Mouse (Mus musculus): Measurements from ENCODE around the gene Wrap73. TPM values are rescaled to one million over a fixed set of nuclear protein-coding genes. Genes with fewer than 3 reads are reported as not detected.

Gene Wrap73
- polyA plus RNA-seq (2014; fragmentation: Nextera tagmentation; extraction: Ambion mirVana), result 37.7 and 41.7 TPM in 2 replicates

GRCm38 (mm10) chr4:154142211-154143040 is at the start of gene Wrap73:
Gene Wrap73 (plus strand): TSS chr4:154142372.
- peak; percentile 89 for ATAC-seq (ENCODE audit: low FRiP score, low TSS enrichment)
- Histone ChIP-seq H3K27me3 (ENCODE audit: control insufficient read depth, insufficient read depth, low read length) (peaks cover 45% of the 10 kb centered on the region), H3K36me3 (ENCODE audit: control insufficient read depth, insufficient read depth, low read length) (peaks cover 13% of the 10 kb centered on the region; the same call in 1 of the 2 replicates), H3K4me3 (ENCODE audit: low read length) (peak within 1 kb of the TSS; percentile 82), H3K9me3 (ENCODE audit: control insufficient read depth, low read length) (no peaks in the 10 kb centered on the region), H3K9ac (ENCODE audit: low read depth, low read length) (peak within 1 kb of the TSS; percentile 82), H3K27ac (ENCODE audit: low read depth, low read length) (peak within 1 kb of the TSS; percentile 89), H3K4me2 (replicated peaks; ENCODE audit: low read depth, low read length) (peak within 1 kb of the TSS; percentile 89), H3K4me1 (ENCODE audit: control insufficient read depth, insufficient read depth, low read length) (peaks cover 19% of the 10 kb centered on the region)
- 2% methylated on average over 48 of the region's 49 CpGs for WGBS

- Histone ChIP-seq H3K27me3 (ENCODE audit: control insufficient read depth, insufficient read depth, low read length) (0 out of 2 replicates have a peak, but pooled peaks cover 4% of the 10 kb centered on the region), H3K9me3 (ENCODE audit: control insufficient read depth, low read length) (no peaks in the 10 kb centered on the region), H3K36me3 (ENCODE audit: control insufficient read depth, insufficient read depth, low read length) (no peaks in the 10 kb centered on the region), H3K4me2 (replicated peaks; ENCODE audit: low read depth, low read length) (no peak overlapping the region), H3K4me3 (ENCODE audit: low read length) (no peak overlapping the region), H3K27ac (ENCODE audit: low read depth, low read length) (no peak overlapping the region), H3K9ac (ENCODE audit: low read depth, low read length) (no peak overlapping the region), H3K4me1 (ENCODE audit: control insufficient read depth, insufficient read depth, low read length) (no peaks in the 10 kb centered on the region)
- ATAC-seq (ENCODE audit: low FRiP score, low TSS enrichment), result no peak
- 23% methylated on average over 9 of the region's 9 CpGs for WGBS
Observed at GRCm38 (mm10) chr4:154093210-154093609, 49.0 kb upstream of the Wrap73 start.

DNA sequence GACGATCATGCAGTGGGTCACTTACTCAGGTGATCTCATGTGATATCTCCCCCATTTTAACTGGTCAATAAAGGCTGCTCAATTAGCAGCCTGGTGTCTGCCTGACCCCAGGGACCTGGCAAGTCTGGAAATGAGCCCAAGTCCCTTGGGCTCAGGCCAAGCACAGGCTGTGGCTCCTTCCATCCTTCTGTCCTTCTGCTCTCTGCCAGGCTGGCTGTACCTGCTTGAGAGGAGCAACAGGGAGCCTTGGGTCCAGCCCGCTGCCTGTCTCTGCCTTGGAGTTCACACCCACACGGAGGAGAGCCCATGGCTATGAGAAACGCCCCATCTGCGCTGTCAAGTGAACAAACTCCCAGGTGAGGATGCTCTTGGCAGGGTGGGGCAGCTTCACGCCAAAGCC is 46.1 kb upstream of the Wrap73 start:
- ATAC-seq (ENCODE audit: low FRiP score, low TSS enrichment), result no peak
- no peak overlapping the region for H3K4me2 ChIP-seq (replicated peaks; ENCODE audit: low read depth, low read length)
- H3K4me1 ChIP-seq (ENCODE audit: control insufficient read depth, insufficient read depth, low read length), result no peaks in the 10 kb centered on the region
- 26% methylated on average over 6 of the region's 6 CpGs for WGBS
- no peaks in the 10 kb centered on the region for H3K9me3 ChIP-seq (ENCODE audit: control insufficient read depth, low read length)
- no peak overlapping the region for H3K4me3 ChIP-seq (ENCODE audit: low read length)
- no peak overlapping the region for H3K9ac ChIP-seq (ENCODE audit: low read depth, low read length)
- H3K27ac ChIP-seq (ENCODE audit: low read depth, low read length), result no peak overlapping the region
- H3K27me3 ChIP-seq (ENCODE audit: control insufficient read depth, insufficient read depth, low read length), result 0 out of 2 replicates have a peak, but pooled peaks cover 9% of the 10 kb centered on the region
- no peaks in the 10 kb centered on the region for H3K36me3 ChIP-seq (ENCODE audit: control insufficient read depth, insufficient read depth, low read length)

DNA sequence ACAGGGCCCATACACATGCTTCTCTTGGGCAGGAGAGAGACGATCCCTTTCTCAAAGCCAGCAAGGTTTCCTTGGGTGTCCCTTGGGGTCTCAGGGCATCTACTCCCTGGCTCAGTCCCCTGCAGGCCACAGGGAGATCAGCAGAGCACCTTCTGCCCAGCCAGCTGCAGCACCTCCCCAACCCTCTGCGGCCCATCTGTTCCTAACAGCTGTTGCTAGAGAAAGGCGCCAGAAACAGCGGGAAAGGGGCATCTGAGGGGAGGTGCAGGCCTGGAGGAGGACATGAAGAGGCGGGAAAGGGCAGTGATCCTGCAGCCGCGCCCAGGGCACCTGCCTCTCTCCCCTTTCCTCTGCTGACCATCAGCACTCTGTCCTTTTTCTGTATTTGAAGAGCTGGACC is 42.8 kb upstream of the Wrap73 start:
- no peak overlapping the region for H3K27ac ChIP-seq (ENCODE audit: low read depth, low read length)
- H3K9me3 ChIP-seq (ENCODE audit: control insufficient read depth, low read length), result no peaks in the 10 kb centered on the region
- ATAC-seq (ENCODE audit: low FRiP score, low TSS enrichment), result no peak
- H3K27me3 ChIP-seq (ENCODE audit: control insufficient read depth, insufficient read depth, low read length), result peaks cover 12% of the 10 kb centered on the region; the same call in 1 of the 2 replicates
- no peaks in the 10 kb centered on the region for H3K4me1 ChIP-seq (ENCODE audit: control insufficient read depth, insufficient read depth, low read length)
- no peaks in the 10 kb centered on the region for H3K36me3 ChIP-seq (ENCODE audit: control insufficient read depth, insufficient read depth, low read length)
- H3K4me3 ChIP-seq (ENCODE audit: low read length), result no peak overlapping the region
- 49% methylated on average over 7 of the region's 7 CpGs for WGBS
- no peak overlapping the region for H3K9ac ChIP-seq (ENCODE audit: low read depth, low read length)
- H3K4me2 ChIP-seq (replicated peaks; ENCODE audit: low read depth, low read length), result no peak overlapping the region

GRCm38 (mm10) chr4:154103386-154103785 is 38.8 kb upstream of the Wrap73 start:
- ATAC-seq (ENCODE audit: low FRiP score, low TSS enrichment), result no peak
- Histone ChIP-seq H3K36me3 (ENCODE audit: control insufficient read depth, insufficient read depth, low read length) (no peaks in the 10 kb centered on the region), H3K9me3 (ENCODE audit: control insufficient read depth, low read length) (no peaks in the 10 kb centered on the region), H3K4me1 (ENCODE audit: control insufficient read depth, insufficient read depth, low read length) (no peaks in the 10 kb centered on the region), H3K4me2 (replicated peaks; ENCODE audit: low read depth, low read length) (no peak overlapping the region), H3K9ac (ENCODE audit: low read depth, low read length) (no peak overlapping the region), H3K27ac (ENCODE audit: low read depth, low read length) (no peak overlapping the region), H3K27me3 (ENCODE audit: control insufficient read depth, insufficient read depth, low read length) (peaks cover 8% of the 10 kb centered on the region), H3K4me3 (ENCODE audit: low read length) (no peak overlapping the region)
- 74% methylated on average over 8 of the region's 8 CpGs for WGBS

GRCm38 (mm10) chr4:154103912-154104311 is 38.3 kb upstream of the Wrap73 start:
- H3K9me3 ChIP-seq (ENCODE audit: control insufficient read depth, low read length), result no peaks in the 10 kb centered on the region
- no peak overlapping the region for H3K4me3 ChIP-seq (ENCODE audit: low read length)
- no peak for ATAC-seq (ENCODE audit: low FRiP score, low TSS enrichment)
- H3K27me3 ChIP-seq (ENCODE audit: control insufficient read depth, insufficient read depth, low read length), result peaks cover 8% of the 10 kb centered on the region
- 88% methylated on average over 10 of the region's 10 CpGs for WGBS
- H3K36me3 ChIP-seq (ENCODE audit: control insufficient read depth, insufficient read depth, low read length), result no peaks in the 10 kb centered on the region
- no peak overlapping the region for H3K9ac ChIP-seq (ENCODE audit: low read depth, low read length)
- H3K27ac ChIP-seq (ENCODE audit: low read depth, low read length), result no peak overlapping the region
- H3K4me2 ChIP-seq (replicated peaks; ENCODE audit: low read depth, low read length), result no peak overlapping the region
- no peaks in the 10 kb centered on the region for H3K4me1 ChIP-seq (ENCODE audit: control insufficient read depth, insufficient read depth, low read length)

GRCm38 (mm10) chr4:154105381-154106001 is 36.7 kb upstream of the Wrap73 start:
- ATAC-seq (ENCODE audit: low FRiP score, low TSS enrichment), result peak; percentile 79
- H3K4me2 ChIP-seq (replicated peaks; ENCODE audit: low read depth, low read length), result peak overlapping the region; percentile 34
- no peak overlapping the region for H3K27ac ChIP-seq (ENCODE audit: low read depth, low read length)
- no peak overlapping the region for H3K9ac ChIP-seq (ENCODE audit: low read depth, low read length)
- H3K36me3 ChIP-seq (ENCODE audit: control insufficient read depth, insufficient read depth, low read length), result no peaks in the 10 kb centered on the region
- WGBS, result 27% methylated on average over 20 of the region's 20 CpGs
- peaks cover 3% of the 10 kb centered on the region for H3K27me3 ChIP-seq (ENCODE audit: control insufficient read depth, insufficient read depth, low read length)
- no peak overlapping the region; the same call in 1 of the 2 replicates for H3K4me3 ChIP-seq (ENCODE audit: low read length)
- no peaks in the 10 kb centered on the region for H3K9me3 ChIP-seq (ENCODE audit: control insufficient read depth, low read length)
- no peaks in the 10 kb centered on the region for H3K4me1 ChIP-seq (ENCODE audit: control insufficient read depth, insufficient read depth, low read length)

DNA sequence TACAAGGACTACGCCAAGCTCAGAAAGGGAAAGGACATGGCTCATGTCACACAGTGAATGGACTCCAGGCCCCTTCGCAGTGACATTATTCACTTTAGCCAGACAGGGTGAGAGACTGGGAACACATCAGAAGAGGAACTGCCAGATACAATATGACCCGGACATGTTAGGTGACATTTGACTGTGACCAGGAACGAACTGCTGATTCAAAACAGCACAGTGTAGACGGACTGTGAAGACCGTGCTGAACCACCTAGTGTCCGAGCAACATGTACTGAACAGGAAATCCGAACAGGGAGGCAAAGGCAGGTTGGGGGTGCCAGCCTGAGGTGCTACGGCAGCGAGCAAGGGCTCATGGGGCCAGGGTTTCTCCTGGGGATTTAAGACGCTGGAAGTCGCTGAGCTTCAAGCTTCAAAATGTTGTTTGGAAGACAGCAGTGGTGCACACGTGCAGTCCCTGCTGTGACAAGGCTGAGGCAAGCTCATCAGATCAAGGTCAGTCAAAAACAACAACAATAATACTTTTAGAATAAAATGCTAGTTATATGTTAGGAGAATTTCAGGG is 35.6 kb upstream of the Wrap73 start:
- 80% methylated on average over 13 of the region's 13 CpGs for WGBS
- H3K4me2 ChIP-seq (replicated peaks; ENCODE audit: low read depth, low read length), result no peak overlapping the region
- no peak overlapping the region for H3K27ac ChIP-seq (ENCODE audit: low read depth, low read length)
- H3K4me3 ChIP-seq (ENCODE audit: low read length), result no peak overlapping the region
- peaks cover 3% of the 10 kb centered on the region for H3K27me3 ChIP-seq (ENCODE audit: control insufficient read depth, insufficient read depth, low read length)
- no peaks in the 10 kb centered on the region for H3K36me3 ChIP-seq (ENCODE audit: control insufficient read depth, insufficient read depth, low read length)
- H3K4me1 ChIP-seq (ENCODE audit: control insufficient read depth, insufficient read depth, low read length), result no peaks in the 10 kb centered on the region
- H3K9me3 ChIP-seq (ENCODE audit: control insufficient read depth, low read length), result no peaks in the 10 kb centered on the region
- ATAC-seq (ENCODE audit: low FRiP score, low TSS enrichment), result no peak
- H3K9ac ChIP-seq (ENCODE audit: low read depth, low read length), result no peak overlapping the region
